Comparison of ENCODE assay signal across 17 mouse cellular contexts in genomic region chr15:79598715-79599114, GRCm38 (mm10). TPM values are rescaled to one million over a fixed set of nuclear protein-coding genes. Genes with fewer than 3 reads are reported as not detected.
"Had no signal": no experiment of that assay in that cellular context is flagged by ENCODE, and none has a peak within 500 bp of the region (broad histone marks: within the 10 kb centered on the region; RNA-seq: fewer than 3 reads in every experiment).

No protein-coding gene starts in this region.

- H3K4me3 ChIP-seq: neural tube, embryonic 13.5 days; neural tube, embryonic 15.5 days; stomach, embryonic 15.5 days had no signal

- H3K27ac ChIP-seq: neural tube, embryonic 13.5 days; neural tube, embryonic 15.5 days; stomach, embryonic 15.5 days; stomach, postnatal 0 days had no signal

- DNase-seq: retina, postnatal 1 day; right cerebral cortex, adult 18-20 months; right cerebral cortex, postnatal 14 days; right cerebral cortex, postnatal 25 days; right cerebral cortex, postnatal 4 days; spleen, adult 18-20 months; thymus, adult 18-20 months; thymus, adult 2 months; thymus, postnatal 14 days; thymus, postnatal 25 days; thymus, postnatal 36 days; thymus, postnatal 4 days had no signal

- H3K27me3 ChIP-seq: neural tube, embryonic 13.5 days; neural tube, embryonic 15.5 days; stomach, embryonic 15.5 days had no signal

- H3K4me2 ChIP-seq: neural tube, embryonic 13.5 days; neural tube, embryonic 15.5 days; stomach, embryonic 15.5 days had no signal

- H3K9me3 ChIP-seq: neural tube, embryonic 13.5 days; neural tube, embryonic 15.5 days; stomach, embryonic 15.5 days had no signal

- H3K36me3 ChIP-seq: neural tube, embryonic 13.5 days; neural tube, embryonic 15.5 days; stomach, embryonic 15.5 days had no signal

- H3K4me1 ChIP-seq: neural tube, embryonic 13.5 days; neural tube, embryonic 15.5 days; stomach, embryonic 15.5 days had no signal

- H3K9ac ChIP-seq: neural tube, embryonic 13.5 days; neural tube, embryonic 15.5 days; stomach, embryonic 15.5 days had no signal

RNA-seq across cellular contexts. Expression of gene Dmc1, which starts 6.2 kb away (rescaled TPM):
- total RNA-seq: neutrophil, adult 5-6 weeks had no signal
